In the genomic region with DNA sequence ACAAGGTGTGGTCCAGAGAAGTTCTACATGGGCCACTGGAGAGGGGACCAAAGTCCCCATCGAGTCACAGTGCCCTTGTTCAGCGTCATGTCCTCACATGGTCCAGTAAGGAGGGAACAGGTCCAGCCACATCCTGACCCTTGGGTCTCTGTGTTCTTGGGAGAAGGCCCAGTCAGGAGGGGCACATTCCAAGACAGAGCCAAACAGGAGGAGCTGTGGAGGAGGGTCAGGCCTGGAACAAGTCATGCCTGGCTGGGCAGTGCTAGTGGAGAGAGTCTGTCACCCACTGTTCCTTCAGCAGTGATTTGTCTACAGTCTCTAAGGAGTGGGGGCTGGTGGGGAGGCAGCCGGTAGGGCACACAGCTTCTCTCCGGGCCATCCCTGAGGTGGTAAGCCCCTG, we compare ENCODE assay signal across 8 mouse cellular contexts. TPM values are rescaled to one million over a fixed set of nuclear protein-coding genes. Genes with fewer than 3 reads are reported as not detected.
A peak's percentile ranks its signal among the peaks of the same experiment; 100 is the strongest.
DNase-seq lines count a peak whose midpoint lies in the region; ATAC-seq and TF ChIP-seq lines count a peak whose summit lies in the region.

No protein-coding gene starts in this region.

- peaks cover 31% of the 10 kb centered on the region for H3K4me1 ChIP-seq in liver, postnatal 0 days (ENCODE audit: insufficient read depth)
- peaks cover 10% of the 10 kb centered on the region; the same call in 1 of the 2 replicates for H3K4me1 ChIP-seq in midbrain, embryonic 16.5 days (ENCODE audit: control insufficient read depth, insufficient read depth, low read length)

- H3K27me3 ChIP-seq in liver, postnatal 0 days (ENCODE audit: insufficient read depth, low read length) = no peaks in the 10 kb centered on the region
- H3K27me3 ChIP-seq in midbrain, embryonic 16.5 days (ENCODE audit: control insufficient read depth, insufficient read depth, low read depth, low read length) = peaks cover 6% of the 10 kb centered on the region; the same call in 1 of the 2 replicates

- H3K4me2 ChIP-seq in liver, postnatal 0 days (ENCODE audit: low read depth, low read length) = peak overlapping the region; percentile 94
- no peak overlapping the region for H3K4me2 ChIP-seq in midbrain, embryonic 16.5 days (ENCODE audit: low read length)

- peak; percentile 55 for DNase-seq in gastrocnemius, adult 2 months
- DNase-seq in gastrocnemius, postnatal 4 days (ENCODE audit: low spot score in 2 of 2) = no peak
- peak; percentile 15 to 40 for DNase-seq in adrenal gland, postnatal 36 days
- peak; percentile 44 for DNase-seq in heart, postnatal 4 days
- DNase-seq in liver, postnatal 0 days = no peak
- no peak for DNase-seq in cerebellum, adult 18-20 months

- TF ChIP-seq CTCF in gastrocnemius, adult 2 months (IDR thresholded peaks at IDR 0.05) = no peak
- TF ChIP-seq CTCF in liver, postnatal 0 days (IDR thresholded peaks at IDR 0.05; ENCODE audit: low read depth) = no peak

- H3K4me3 ChIP-seq in gastrocnemius, adult 2 months = no peak overlapping the region
- no peak overlapping the region for H3K4me3 ChIP-seq in liver, postnatal 0 days (ENCODE audit: low read depth, low read length)
- H3K4me3 ChIP-seq in midbrain, embryonic 16.5 days (ENCODE audit: low read depth, low read length) = no peak overlapping the region

- no peak for ATAC-seq in liver, postnatal 0 days
- ATAC-seq in megakaryocyte progenitor cell, adult 5-6 weeks (replicated peaks; ENCODE audit: poor library complexity) = no peak
- no peak for ATAC-seq in midbrain, embryonic 16.5 days

- no peak overlapping the region for H3K9ac ChIP-seq in liver, postnatal 0 days (replicated peaks)
- H3K9ac ChIP-seq in midbrain, embryonic 16.5 days (ENCODE audit: low read depth, low read length) = no peak overlapping the region

- no peaks in the 10 kb centered on the region for H3K9me3 ChIP-seq in liver, postnatal 0 days (ENCODE audit: low read length)
- H3K9me3 ChIP-seq in midbrain, embryonic 16.5 days (replicated peaks; ENCODE audit: control insufficient read depth, low read length, poor library complexity, severe bottlenecking) = no peaks in the 10 kb centered on the region

- peak overlapping the region; percentile 57 for H3K27ac ChIP-seq in gastrocnemius, adult 2 months
- peak overlapping the region; percentile 89; the same call in 1 of the 2 replicates for H3K27ac ChIP-seq in liver, postnatal 0 days (ENCODE audit: low read depth)
- no peak overlapping the region for H3K27ac ChIP-seq in midbrain, embryonic 16.5 days (ENCODE audit: low read length)

- TF ChIP-seq EP300 in liver, postnatal 0 days (IDR thresholded peaks at IDR 0.05; ENCODE audit: low read depth) = no peak

- peaks cover 50% of the 10 kb centered on the region for H3K36me3 ChIP-seq in liver, postnatal 0 days (replicated peaks; ENCODE audit: insufficient read depth, low read length)
- peaks cover 32% of the 10 kb centered on the region for H3K36me3 ChIP-seq in midbrain, embryonic 16.5 days (ENCODE audit: control insufficient read depth, insufficient read depth, low read length)

- 82% methylated on average over 4 of the region's 4 CpGs for WGBS in liver, postnatal 0 days (ENCODE audit: insufficient replicate concordance)
- 73% methylated on average over 4 of the region's 4 CpGs for WGBS in midbrain, embryonic 16.5 days

- intact Hi-C loops in gastrocnemius, adult 2 months (cut with DNase I) = no loop called here

RNA-seq across cellular contexts. Expression of a gene that starts 3.6 kb away (rescaled TPM):
- total RNA-seq in gastrocnemius, adult 2 months (2021) = 1 to 10 TPM; 2.0 to 2.3 TPM
- total RNA-seq in gastrocnemius, postnatal 4 days (2021) = 10 to 100 TPM; 27.2 to 37.8 TPM
- total RNA-seq in adrenal gland, postnatal 36 days (2021) = 10 to 100 TPM; 45.4 to 54.8 TPM
- total RNA-seq in heart, postnatal 4 days (2021) = 10 to 100 TPM; 11.7 to 14.8 TPM
- polyA plus RNA-seq in liver, postnatal 0 days (2015; fragmentation: Nextera tagmentation; extraction: Ambion mirVana) = 86.4 and 93.6 TPM in 2 replicates
- total RNA-seq in megakaryocyte progenitor cell, adult 5-6 weeks (2015) = 8.2 and 13.6 TPM in 2 replicates
- total RNA-seq in megakaryocyte progenitor cell, adult 5-6 weeks (2017) = 2.6 and 4.6 TPM in 2 replicates
- polyA plus RNA-seq in midbrain, embryonic 16.5 days (2015; fragmentation: Nextera tagmentation; extraction: Ambion mirVana) = 7.1 and 9.7 TPM in 2 replicates

RNA-seq across cellular contexts. Expression of a gene that starts 10.9 kb away (rescaled TPM):
- total RNA-seq in gastrocnemius, adult 2 months (2021) = 10 to 100 TPM; 24.4 to 29.0 TPM
- 10 to 100 TPM; 38.6 to 40.1 TPM for total RNA-seq in gastrocnemius, postnatal 4 days (2021)
- 10 to 100 TPM; 55.6 to 58.5 TPM for total RNA-seq in adrenal gland, postnatal 36 days (2021)
- total RNA-seq in heart, postnatal 4 days (2021) = 10 to 100 TPM; 45.8 to 46.7 TPM
- polyA plus RNA-seq in liver, postnatal 0 days (2015; fragmentation: Nextera tagmentation; extraction: Ambion mirVana) = 9.4 and 11.7 TPM in 2 replicates
- total RNA-seq in megakaryocyte progenitor cell, adult 5-6 weeks (2015) = 11.1 and 11.3 TPM in 2 replicates
- total RNA-seq in megakaryocyte progenitor cell, adult 5-6 weeks (2017) = 25.5 and 49.3 TPM in 2 replicates
- 12.9 and 17.3 TPM in 2 replicates for polyA plus RNA-seq in midbrain, embryonic 16.5 days (2015; fragmentation: Nextera tagmentation; extraction: Ambion mirVana)

RNA-seq across cellular contexts. Expression of a gene that starts 20.1 kb away (rescaled TPM):
- not detected for total RNA-seq in gastrocnemius, adult 2 months (2021)
- total RNA-seq in gastrocnemius, postnatal 4 days (2021) = not detected
- total RNA-seq in adrenal gland, postnatal 36 days (2021) = not detected
- not detected for total RNA-seq in heart, postnatal 4 days (2021)
- polyA plus RNA-seq in liver, postnatal 0 days (2015; fragmentation: Nextera tagmentation; extraction: Ambion mirVana) = not detected in 2 replicates
- not detected in 2 replicates for total RNA-seq in megakaryocyte progenitor cell, adult 5-6 weeks (2015)
- total RNA-seq in megakaryocyte progenitor cell, adult 5-6 weeks (2017) = not detected in 2 replicates
- polyA plus RNA-seq in midbrain, embryonic 16.5 days (2015; fragmentation: Nextera tagmentation; extraction: Ambion mirVana) = not detected in 2 replicates

RNA-seq across cellular contexts. Expression of a gene that starts 47.4 kb away (rescaled TPM):
- total RNA-seq in gastrocnemius, adult 2 months (2021) = 10 to 100 TPM; 28.3 to 30.0 TPM
- 10 to 100 TPM; 15.7 to 15.9 TPM for total RNA-seq in gastrocnemius, postnatal 4 days (2021)
- total RNA-seq in adrenal gland, postnatal 36 days (2021) = 10 to 100 TPM; 25.3 to 28.2 TPM
- total RNA-seq in heart, postnatal 4 days (2021) = 10 to 100 TPM; 24.1 to 26.4 TPM
- polyA plus RNA-seq in liver, postnatal 0 days (2015; fragmentation: Nextera tagmentation; extraction: Ambion mirVana) = 1.9 and 2.5 TPM in 2 replicates
- total RNA-seq in megakaryocyte progenitor cell, adult 5-6 weeks (2015) = 7.0 and 7.4 TPM in 2 replicates
- total RNA-seq in megakaryocyte progenitor cell, adult 5-6 weeks (2017) = 4.7 and 5.6 TPM in 2 replicates
- polyA plus RNA-seq in midbrain, embryonic 16.5 days (2015; fragmentation: Nextera tagmentation; extraction: Ambion mirVana) = 16.9 and 17.6 TPM in 2 replicates

RNA-seq across cellular contexts. Expression of a gene that starts 47.5 kb away (rescaled TPM):
- total RNA-seq in gastrocnemius, adult 2 months (2021) = 1 to 10 TPM; 1.0 to 2.6 TPM
- 1 to 10 TPM; 5.8 to 7.9 TPM for total RNA-seq in gastrocnemius, postnatal 4 days (2021)
- total RNA-seq in adrenal gland, postnatal 36 days (2021) = 1 to 10 TPM; 2.9 to 3.7 TPM
- total RNA-seq in heart, postnatal 4 days (2021) = 1 to 10 TPM; 5.8 to 6.2 TPM
- polyA plus RNA-seq in liver, postnatal 0 days (2015; fragmentation: Nextera tagmentation; extraction: Ambion mirVana) = 3.6 and 4.6 TPM in 2 replicates
- total RNA-seq in megakaryocyte progenitor cell, adult 5-6 weeks (2015) = 8.6 and 11.4 TPM in 2 replicates
- total RNA-seq in megakaryocyte progenitor cell, adult 5-6 weeks (2017) = 13.7 and 14.1 TPM in 2 replicates
- polyA plus RNA-seq in midbrain, embryonic 16.5 days (2015; fragmentation: Nextera tagmentation; extraction: Ambion mirVana) = 10.3 and 11.5 TPM in 2 replicates

Comparison
In these comparisons a context has a peak if more than half of its experiments do, and no peak if none do; other contexts are left out.
1. DNase-seq: peak in gastrocnemius, adult 2 months (single experiment), adrenal gland, postnatal 36 days (2 of 2) and heart, postnatal 4 days (single experiment); none in gastrocnemius, postnatal 4 days (0 of 2), liver, postnatal 0 days (single experiment) and cerebellum, adult 18-20 months (0 of 2).